Mouse (Mus musculus): Measurements from ENCODE around the gene Marveld2. TPM values are rescaled to one million over a fixed set of nuclear protein-coding genes. Genes with fewer than 3 reads are reported as not detected.

Marveld2 gene
- total RNA-seq, 2 experiments from 2014 or later, result 0.42 to 0.50 TPM

Other genes starting within 250 kb of the Marveld2 start
- gene Naip1, start 164.1 kb downstream of the Marveld2 start, total RNA-seq (2021), result under 1 TPM; 0.10 to 0.30 TPM
- 10 to 100 TPM; 27.8 to 31.4 TPM for gene Gtf2h2, start 124.4 kb downstream of the Marveld2 start, total RNA-seq (2021)
- gene Ocln, start 64.3 kb downstream of the Marveld2 start, total RNA-seq (2021), result 10 to 100 TPM in 1 of 2 experiments, 1 to 10 TPM in 1; 2.5 to 22.2 TPM
- gene Ak6, start 34.0 kb upstream of the Marveld2 start, total RNA-seq (2021), result 10 to 100 TPM; 70.0 to 71.9 TPM
- 10 to 100 TPM; 21.3 to 21.8 TPM for gene Rad17, start 34.1 kb upstream of the Marveld2 start, total RNA-seq (2021)
- gene Taf9, start 34.6 kb upstream of the Marveld2 start, total RNA-seq (2021), result 10 to 100 TPM; 12.7 to 13.5 TPM
- gene Ccdc125, start 52.7 kb upstream of the Marveld2 start, total RNA-seq (2021), result 1 to 10 TPM in 1 of 2 experiments, under 1 TPM in 1; 0.66 to 1.3 TPM
- 10 to 100 TPM; 33.7 to 36.7 TPM for gene Cdk7, start 114.0 kb upstream of the Marveld2 start, total RNA-seq (2021)
- gene Mrps36, start 127.7 kb upstream of the Marveld2 start, total RNA-seq (2021), result 100 to 1,000 TPM; 111 to 155 TPM
- gene Cenph, start 158.9 kb upstream of the Marveld2 start, total RNA-seq (2021), result under 1 TPM in 1 of 2 experiments, not detected in 1; 0.22 TPM
- 1 to 10 TPM in 1 of 2 experiments, under 1 TPM in 1; 0.64 to 2.5 TPM for gene Ccnb1, start 169.6 kb upstream of the Marveld2 start, total RNA-seq (2021)
- 10 to 100 TPM; 39.9 to 45.7 TPM for gene Slc30a5, start 216.5 kb upstream of the Marveld2 start, total RNA-seq (2021)

All from adrenal gland, adult 18-20 months (tissue).